Mouse (Mus musculus): ENCODE data around the gene Olfr980.
"Not testable (repeated sequence)": the region's sequence is repeated elsewhere in the genome, so short reads cannot be mapped to it uniquely, and the experiment has no call there.

Gene Olfr980

DNA sequence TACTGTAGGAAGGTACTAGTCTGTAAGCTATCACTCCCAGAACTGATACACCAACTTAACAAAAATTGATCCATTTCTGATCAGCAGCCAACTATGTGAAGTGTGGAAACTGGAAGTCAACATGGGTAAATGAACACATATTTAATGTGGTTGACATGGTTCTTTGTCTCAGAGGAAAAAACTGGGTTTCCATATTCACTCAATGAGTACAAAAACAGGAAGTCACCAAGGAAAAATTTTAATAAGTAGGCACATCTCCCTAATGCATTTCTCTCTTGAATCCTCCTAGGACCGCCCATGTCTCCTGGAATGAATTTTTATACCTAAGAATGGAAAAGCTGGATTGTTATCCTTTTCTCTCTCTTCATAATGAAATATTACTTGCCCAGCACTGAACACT, at the start of gene Olfr980:
Gene Olfr980 (minus strand): TSS at position 101 of the 400 bp plus-strand sequence.
- no peak for DNase-seq (ENCODE audit: low spot score in 2 of 2)

DNA sequence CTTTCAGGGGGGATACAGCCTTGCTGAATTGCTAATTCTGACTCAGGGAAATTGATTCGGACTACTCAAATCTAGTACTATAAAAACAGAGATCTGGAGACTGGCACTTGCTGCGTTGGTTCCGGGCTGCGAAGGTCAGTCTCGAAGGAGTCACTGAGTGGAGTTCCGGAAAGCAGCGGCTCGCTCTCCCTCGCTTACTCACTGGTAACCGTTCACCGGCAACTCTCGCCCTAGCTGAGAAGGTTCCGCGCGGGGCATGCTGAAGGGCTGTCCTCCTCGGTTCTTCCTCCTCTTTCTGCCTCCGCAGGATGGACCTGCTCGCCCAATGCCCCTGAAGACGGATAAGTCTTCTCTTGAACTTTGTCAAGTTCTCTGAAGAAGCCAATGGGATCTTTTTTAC, 40.8 kb upstream of the Olfr980 start:
- DNase-seq (ENCODE audit: low spot score in 2 of 2) = no peak

DNA sequence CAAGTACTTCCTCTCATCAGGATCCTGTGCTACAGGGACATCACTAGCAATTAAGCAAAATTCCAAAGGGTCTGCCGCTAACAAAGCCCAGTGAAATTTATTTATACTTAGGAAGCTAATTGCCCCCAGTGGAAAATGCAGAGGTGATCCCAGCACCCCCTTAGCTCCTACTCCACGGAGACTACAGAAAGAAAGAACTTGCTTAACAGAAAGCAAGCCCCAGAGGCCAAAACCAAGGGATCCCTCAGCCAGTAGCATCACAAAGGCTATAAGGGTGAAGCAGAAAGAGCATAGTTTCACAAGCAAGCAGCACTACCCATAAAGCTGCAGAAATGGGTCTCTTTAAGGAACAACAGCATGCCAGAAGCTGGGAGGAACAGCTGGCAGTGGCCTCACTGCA, 11.8 kb upstream of the Olfr980 start, which contains the start of gene Olfr981:
Gene Olfr981 (plus strand): TSS at position 301 of the 400 bp plus-strand sequence.
- DNase-seq (ENCODE audit: low spot score in 2 of 2) = no peak

DNA sequence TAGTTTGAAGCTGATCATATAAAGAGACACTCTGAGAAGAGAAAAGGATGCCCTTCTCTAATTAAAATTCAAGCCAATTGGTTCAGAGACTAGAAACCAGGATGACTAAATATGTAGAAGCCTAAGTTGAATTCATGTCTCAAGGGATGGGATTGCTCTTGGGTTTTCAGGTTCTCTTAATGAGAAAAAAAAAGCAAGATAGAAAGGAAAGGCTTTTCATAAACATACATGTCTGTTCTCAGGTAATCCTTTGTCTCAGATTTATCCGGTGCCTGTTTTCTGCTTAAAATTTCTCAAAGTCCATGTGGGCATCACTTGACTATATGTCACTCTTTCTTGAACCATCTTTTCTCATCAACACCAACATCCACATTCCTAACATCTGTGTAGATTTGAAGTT, 6.0 kb downstream of the Olfr980 start, which contains the start of gene Olfr979:
Gene Olfr979 (minus strand): TSS at position 101 of the 400 bp plus-strand sequence.
- no peak for DNase-seq (ENCODE audit: low spot score in 2 of 2)

DNA sequence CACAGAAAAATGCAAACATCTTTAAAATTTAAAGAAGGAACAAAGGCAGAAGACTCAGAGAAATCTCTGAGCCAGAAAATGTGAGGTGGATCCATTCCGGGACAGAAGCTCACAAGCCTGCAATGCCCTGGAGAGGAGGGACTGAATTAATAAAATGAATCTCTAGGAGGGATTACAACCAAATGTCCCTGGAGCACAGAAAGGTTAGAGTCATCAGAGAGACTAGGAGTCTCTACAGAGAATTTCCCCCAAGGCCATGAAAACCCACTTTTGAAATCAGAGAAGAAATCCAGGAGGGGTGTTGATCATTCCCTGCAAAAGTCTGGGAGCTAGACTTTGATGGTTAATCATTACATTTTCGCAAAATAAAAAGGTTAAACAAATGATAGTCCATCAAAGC, 17.6 kb downstream of the Olfr980 start, which contains the start of gene Olfr978:
Gene Olfr978 (plus strand): TSS at position 301 of the 400 bp plus-strand sequence.
- DNase-seq (ENCODE audit: low spot score in 2 of 2) = no peak

DNA sequence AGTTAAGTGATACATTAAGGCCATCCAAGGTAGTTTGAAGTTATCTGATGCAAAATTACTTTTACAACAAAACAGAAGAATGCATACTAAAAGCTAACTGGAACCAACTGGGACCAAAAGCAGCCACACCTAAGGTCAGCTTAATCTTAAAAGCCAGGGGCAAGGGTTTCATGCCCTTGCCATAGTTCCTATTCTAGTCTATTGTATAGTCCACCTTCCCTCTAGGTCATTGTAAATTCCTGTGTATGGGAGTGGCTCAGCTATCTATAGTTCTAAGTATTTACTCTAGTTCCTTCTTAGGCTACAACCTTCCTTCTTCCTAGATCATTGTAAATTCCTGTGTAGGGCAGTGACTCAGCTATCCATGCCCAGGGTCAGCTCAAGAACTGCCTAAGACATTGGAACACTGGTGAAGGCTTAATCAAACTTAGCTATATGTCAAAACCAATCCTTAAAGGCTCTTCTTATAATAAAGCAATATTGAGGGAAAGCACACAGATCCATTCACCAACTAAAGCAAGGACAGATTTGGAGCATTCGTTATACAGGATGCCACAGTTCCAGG, 32.7 kb downstream of the Olfr980 start:
- not testable (repeated sequence) for DNase-seq (ENCODE audit: low spot score in 2 of 2)

DNA sequence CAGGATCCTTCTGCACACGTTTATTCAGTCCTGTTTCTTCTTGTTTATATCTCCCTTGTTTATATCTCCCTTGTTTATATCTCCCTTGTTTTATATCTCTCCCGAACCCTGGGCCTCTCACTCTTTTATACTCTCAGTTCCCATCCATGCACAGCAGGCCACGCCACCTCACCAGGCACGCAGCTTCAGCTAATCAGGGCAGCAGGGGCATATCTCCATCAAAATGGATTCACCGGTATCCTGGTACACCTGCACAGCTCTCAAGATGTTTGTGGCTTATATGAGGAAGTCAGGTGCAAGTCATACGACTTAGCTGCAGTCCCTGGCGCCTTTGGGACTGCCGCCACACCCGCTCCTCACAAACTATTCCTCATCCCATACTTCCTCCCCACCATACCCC, 48.3 kb downstream of the Olfr980 start, which contains the start of gene Olfr976:
Gene Olfr976 (minus strand): TSS at position 101 of the 400 bp plus-strand sequence.
- not testable (repeated sequence) for DNase-seq (ENCODE audit: low spot score in 2 of 2)

Data from frontal cortex, postnatal 36 days (tissue).